Mouse (Mus musculus) brown adipose tissue, adult 24 weeks (tissue): ENCODE data around the gene Zfp263. TPM values are rescaled to one million over a fixed set of nuclear protein-coding genes. Genes with fewer than 3 reads are reported as not detected.
A peak's percentile ranks its signal among the peaks of the same experiment; 100 is the strongest.

Source experiments
- H3K27ac ChIP-seq: fragments of 200-500 bp; replicated peaks from 2 replicates; pipeline ENCODE4 v1.5.1; 2012; ENCODE audit warnings: low read depth, mild to moderate bottlenecking, low read length
- H3K4me1 ChIP-seq: fragments of 200-500 bp; 2 replicates; pipeline ENCODE4 v1.6.1; 2012; ENCODE audit warnings: low read length, mixed read lengths; ENCODE audit not compliant: control insufficient read depth, insufficient read depth, insufficient read length
- H3K4me3 ChIP-seq: fragments of 200-500 bp; 2 replicates; pipeline ENCODE4 v1.5.1; 2012; ENCODE audit warnings: low read depth, mild to moderate bottlenecking, low read length, moderate library complexity; ENCODE audit not compliant: insufficient read depth
- polyA plus RNA-seq: library from polyadenylated mRNA; stranded (reverse); fragments of >200 nt; gene quantifications from 2 replicates; pipeline ENCODE4 v1.2.4, GENCODE M21; 2012; ENCODE audit not compliant: missing spikeins, insufficient read depth, insufficient read length

Zfp263 gene
- 6.6 and 6.8 TPM in 2 replicates for polyA plus RNA-seq

DNA sequence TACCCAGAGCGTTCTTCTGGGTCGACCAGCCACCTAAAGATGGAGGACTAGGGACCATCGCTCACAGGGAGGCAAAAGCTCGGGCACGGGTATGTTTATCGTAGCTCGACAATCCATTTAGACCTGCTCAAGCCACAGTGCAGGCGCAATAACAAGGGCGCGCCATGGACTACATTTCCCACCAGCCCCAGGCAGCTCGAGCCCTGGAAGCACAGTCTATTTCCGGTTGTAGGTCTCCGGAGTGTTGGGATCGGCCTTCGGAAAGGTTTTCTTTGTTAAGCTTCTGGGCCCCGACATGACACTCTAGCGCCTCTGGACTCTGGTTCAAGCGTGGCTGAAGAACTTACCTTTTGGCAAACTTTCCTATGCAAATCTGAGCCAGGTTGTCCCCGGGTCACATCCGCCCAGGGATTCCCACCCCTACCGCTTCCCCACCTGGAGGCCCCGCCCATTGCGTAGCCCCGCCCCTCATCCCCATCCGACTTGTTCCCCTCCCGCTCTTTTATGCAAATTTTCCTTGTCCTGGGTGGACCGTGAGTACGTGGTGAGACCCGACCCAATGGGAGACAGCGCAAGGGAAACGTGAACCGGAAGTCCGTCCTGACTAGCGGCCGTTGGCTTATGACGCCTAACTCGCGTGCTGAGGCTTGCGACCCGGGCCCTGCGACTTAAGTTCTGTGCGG lies at the start of gene Zfp263:
Zfp263 (plus strand) TSS at position 591 of the 683 bp plus-strand sequence.
- Histone ChIP-seq H3K4me3 (peak within 1 kb of the TSS; percentile 87), H3K27ac (peak within 1 kb of the TSS; percentile 95), H3K4me1 (peaks cover 7% of the 10 kb centered on the region)

DNA sequence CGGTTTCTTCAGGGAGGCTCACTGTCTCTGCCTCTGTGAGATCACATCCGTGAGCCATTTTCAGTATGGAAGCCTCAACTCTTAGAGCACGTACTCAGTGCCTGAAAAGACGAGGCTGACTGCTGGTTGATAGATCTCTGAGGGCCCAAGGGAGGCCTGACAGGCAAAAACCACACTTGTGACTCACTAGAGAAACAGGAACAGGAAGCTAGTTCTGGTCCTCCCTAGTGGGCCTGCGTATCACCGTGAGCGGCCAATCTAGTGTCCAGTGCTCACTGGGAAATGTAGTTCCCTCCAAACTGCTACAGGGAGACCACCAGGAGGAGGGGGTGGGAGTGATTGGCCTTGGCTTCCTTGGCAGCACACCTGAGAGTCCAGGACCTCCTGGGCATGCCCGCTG lies 44.6 kb upstream of the Zfp263 start:
- peak overlapping the region; percentile 29; the same call in 1 of the 2 replicates for H3K27ac ChIP-seq
- H3K4me1 ChIP-seq, result no peaks in the 10 kb centered on the region
- no peak overlapping the region for H3K4me3 ChIP-seq

DNA sequence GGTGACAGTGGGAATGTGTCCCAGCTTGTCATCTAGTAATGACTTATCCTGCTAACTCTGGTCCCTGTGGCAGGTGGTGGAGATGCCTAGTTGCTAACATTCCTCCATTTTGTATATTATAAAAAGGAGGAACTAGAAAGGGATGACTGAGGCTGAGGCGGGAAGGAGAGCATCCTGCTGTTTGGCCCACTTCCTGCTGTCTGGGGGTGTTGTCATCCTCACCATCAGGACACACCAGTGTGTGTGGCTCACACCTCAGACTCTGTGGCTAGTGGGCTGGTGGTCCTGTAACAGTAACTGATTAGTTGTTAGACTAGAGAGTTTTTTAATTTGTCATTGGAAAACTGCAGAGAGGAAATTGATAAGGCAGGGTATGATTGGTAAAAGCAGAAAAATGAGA lies 43.0 kb upstream of the Zfp263 start:
- no peak overlapping the region for H3K4me3 ChIP-seq
- no peak overlapping the region for H3K27ac ChIP-seq
- no peaks in the 10 kb centered on the region for H3K4me1 ChIP-seq

DNA sequence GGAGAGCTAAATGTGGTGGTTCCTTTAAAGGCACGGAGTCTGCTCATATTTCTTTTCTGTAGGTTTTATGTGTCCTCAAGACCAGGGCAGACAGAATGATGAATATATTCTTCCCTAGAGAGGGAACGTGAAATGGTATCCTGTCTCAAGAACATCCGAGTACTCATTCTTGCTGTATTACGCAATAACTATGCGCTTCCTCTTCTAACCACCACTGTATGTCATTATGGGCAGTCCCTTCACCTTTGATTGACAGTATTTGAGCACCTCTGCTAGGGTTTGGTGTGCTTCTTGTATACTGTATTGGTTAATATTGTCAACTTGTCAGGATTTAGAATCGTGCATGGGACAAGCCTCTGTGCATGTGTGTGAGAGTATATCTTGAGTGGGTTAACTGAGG lies 37.2 kb upstream of the Zfp263 start:
- Histone ChIP-seq H3K4me3 (no peak overlapping the region), H3K4me1 (no peaks in the 10 kb centered on the region), H3K27ac (no peak overlapping the region)

DNA sequence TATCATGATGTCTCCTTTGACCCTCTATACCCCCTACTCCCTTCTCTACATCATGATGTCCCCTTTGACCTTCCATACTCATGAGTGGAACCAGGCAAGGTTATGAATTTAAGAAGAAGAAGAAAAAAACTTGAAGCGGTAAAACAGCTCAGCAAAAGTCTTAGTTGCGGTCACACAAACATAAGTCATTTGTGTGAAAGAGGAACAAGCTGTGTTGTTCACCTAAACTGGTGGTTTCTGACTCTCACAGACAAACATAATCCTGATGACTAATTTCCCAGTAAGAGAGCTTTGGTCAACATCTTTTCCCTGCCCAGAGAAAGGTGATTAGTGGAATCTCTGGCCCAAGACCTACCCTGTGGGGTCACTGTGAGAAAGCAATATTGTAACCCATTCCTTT lies 29.2 kb upstream of the Zfp263 start:
- Histone ChIP-seq H3K4me3 (no peak overlapping the region), H3K4me1 (no peaks in the 10 kb centered on the region), H3K27ac (no peak overlapping the region)

DNA sequence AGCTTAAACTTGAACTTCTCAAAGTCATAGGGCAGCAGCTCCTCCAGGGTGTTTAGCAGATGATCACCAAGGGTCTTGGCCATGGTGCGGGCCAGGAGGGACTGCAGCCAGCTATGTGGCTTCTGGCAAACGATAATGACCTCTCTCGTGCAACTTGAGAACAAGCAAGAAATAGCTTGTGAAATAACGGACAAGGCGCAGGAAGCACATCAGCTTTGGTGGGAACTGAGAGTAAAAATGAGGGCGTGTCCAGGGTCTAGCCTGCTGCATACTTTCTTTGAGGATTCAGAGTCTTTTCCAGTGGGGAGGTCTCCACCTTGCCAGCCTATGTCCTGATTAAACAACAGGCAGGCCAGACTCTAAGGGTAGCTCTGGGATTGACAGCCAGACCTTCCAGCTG lies 25.9 kb upstream of the Zfp263 start, which contains the start of gene Mefv:
Mefv (minus strand) TSS at position 118 of the 400 bp plus-strand sequence.
- no peaks in the 10 kb centered on the region for H3K4me1 ChIP-seq
- H3K27ac ChIP-seq, result no peak within 1 kb of the TSS
- no peak within 1 kb of the TSS for H3K4me3 ChIP-seq

DNA sequence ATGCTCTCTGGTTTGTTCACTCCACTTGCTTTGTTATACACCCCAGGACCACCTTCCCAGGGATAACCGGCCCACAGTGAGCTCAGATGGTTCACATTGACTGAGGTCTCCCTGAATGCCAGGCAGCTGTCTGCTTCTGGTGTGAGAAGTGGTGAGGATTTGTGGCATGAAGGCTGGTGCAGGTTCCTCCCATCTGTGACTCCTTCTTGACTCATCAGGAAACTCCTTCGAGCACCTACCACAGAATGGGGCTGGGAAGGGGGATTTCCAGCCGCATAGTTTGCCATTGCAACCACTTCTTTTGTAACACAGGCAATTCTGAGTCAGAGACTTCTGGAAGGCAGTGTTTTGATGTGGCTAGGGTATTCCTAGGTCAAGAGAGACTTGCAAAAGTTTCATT lies 20.7 kb upstream of the Zfp263 start:
- no peak overlapping the region for H3K27ac ChIP-seq
- H3K4me3 ChIP-seq, result no peak overlapping the region
- no peaks in the 10 kb centered on the region for H3K4me1 ChIP-seq

DNA sequence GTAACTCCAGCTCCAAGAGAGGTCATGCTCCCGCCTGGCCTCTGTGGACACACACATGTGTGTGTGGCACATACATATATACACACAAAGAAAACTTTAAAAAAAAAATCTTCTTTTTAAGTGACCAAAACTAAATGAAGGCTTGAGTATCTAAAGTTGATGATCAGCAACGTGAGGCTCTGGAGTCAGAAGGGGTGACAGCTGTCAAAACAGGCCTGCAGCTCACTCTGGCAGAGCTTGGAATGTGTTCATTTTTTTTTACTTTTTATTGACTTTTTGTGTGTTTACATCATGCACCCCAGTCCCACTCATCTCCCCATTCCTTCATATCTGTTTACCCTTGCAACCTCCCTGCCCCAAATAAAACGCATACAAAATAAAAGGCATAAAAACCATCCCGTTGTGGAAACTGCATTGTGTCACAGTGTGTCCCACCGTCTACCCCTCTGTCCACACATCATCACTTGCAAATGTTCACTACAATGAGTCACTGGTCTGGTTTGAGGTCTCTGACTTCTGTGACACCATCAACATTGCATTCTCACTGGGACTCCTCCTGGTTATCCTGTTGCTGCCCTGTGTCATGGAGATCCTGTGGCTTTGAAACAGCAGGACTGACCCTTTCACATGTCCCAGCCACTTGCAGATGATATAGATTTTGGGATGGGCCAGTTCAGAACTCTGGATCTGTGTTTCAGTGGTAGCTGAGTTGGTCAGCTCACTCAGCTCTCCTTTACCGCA lies 15.7 kb upstream of the Zfp263 start:
- no peaks in the 10 kb centered on the region for H3K4me1 ChIP-seq
- no peak overlapping the region for H3K27ac ChIP-seq

DNA sequence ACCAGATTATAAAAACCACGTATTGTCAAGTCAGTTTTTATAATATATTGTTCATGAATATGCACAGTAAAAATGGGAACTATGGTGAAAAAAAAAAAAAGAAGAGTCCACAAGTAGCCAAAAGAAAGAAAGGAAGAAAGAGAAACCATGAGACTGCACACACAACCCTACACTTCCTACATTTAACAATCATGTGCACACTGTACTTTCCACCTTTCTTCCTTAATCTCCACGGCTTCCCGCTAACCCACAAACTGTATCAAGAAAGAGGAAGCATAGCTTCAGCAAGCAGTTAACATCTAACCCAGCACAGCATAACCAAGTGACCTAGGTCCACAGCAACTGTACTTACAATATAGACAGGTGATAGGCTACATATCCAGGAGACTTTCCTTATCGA lies 11.3 kb upstream of the Zfp263 start:
- no peak overlapping the region for H3K27ac ChIP-seq
- no peak overlapping the region for H3K4me3 ChIP-seq
- H3K4me1 ChIP-seq, result no peaks in the 10 kb centered on the region

More for the DNA sequence above, 15.7 kb upstream of the Zfp263 start:
- no peak overlapping the region for H3K4me3 ChIP-seq

DNA sequence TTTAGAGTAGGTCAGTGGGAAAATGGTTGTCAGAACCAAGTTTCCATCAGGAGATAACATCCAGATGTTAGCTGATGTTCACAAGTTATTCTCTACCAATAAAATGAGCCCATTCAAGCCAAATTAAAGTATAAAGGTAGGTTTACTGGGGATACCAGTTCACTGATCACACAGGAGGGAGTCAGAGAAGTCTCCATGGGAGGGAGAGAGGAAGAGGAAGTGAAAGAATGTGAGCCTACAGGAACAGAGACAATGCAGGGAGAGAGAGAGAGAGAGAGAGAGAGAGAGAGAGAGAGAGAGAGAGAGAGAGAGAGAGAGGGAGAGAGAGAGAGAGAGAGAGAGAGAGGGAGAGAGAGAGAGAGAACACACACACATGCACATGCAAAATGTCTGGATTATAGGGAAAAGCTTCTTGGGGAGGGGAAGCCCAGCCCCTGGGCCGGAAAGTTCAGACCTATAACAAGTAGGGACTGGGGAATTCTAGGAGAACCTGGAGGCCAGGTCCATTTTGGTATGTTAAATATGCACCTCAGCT lies 10.6 kb upstream of the Zfp263 start:
- Histone ChIP-seq H3K4me1 (no peaks in the 10 kb centered on the region), H3K4me3 (no peak overlapping the region), H3K27ac (no peak overlapping the region)

DNA sequence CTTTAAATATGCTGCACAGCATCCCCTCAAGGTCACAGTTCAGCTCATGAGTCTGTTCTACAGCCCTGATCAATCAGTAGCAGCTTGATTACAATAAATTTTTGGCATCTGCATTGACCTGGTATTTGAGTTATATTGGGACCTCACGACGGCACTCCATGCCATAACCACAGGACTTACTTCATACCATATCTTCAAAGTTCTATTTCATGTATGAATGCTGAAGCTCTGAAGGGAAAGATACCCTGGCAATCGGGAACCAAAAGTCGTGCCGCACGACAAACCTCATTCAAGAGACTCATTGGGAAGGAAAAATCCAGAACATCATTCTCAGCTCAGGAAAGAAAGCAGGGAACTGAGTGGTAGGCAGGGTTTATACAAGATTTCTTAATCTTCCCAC lies 1.4 kb upstream of the Zfp263 start:
- no peak overlapping the region for H3K27ac ChIP-seq
- no peak overlapping the region for H3K4me3 ChIP-seq
- H3K4me1 ChIP-seq, result peaks cover 7% of the 10 kb centered on the region

DNA sequence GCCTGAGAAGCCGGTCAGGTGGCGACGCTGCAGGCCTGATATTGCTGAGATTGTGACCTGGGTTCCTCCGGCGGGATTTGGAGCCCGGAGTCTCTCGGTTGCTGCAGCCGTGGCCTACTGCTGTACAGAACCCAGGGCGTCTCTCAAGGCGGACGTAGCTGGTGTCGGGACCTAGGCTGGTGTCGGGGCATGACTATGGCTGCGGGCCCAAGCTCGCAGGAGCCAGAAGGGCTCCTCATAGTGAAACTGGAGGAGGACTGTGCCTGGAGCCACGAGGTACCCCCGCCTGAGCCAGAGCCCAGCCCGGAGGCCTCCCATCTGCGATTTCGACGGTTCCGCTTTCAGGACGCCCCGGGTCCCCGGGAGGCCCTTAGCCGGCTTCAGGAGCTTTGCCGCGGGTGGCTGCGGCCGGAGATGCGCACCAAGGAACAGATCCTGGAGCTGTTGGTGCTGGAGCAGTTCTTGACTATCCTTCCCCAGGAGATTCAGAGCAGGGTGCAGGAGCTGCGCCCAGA lies 350 bp downstream of the Zfp263 start:
- Histone ChIP-seq H3K27ac (peak overlapping the region; percentile 54), H3K4me3 (peak overlapping the region; percentile 75), H3K4me1 (peaks cover 7% of the 10 kb centered on the region)

DNA sequence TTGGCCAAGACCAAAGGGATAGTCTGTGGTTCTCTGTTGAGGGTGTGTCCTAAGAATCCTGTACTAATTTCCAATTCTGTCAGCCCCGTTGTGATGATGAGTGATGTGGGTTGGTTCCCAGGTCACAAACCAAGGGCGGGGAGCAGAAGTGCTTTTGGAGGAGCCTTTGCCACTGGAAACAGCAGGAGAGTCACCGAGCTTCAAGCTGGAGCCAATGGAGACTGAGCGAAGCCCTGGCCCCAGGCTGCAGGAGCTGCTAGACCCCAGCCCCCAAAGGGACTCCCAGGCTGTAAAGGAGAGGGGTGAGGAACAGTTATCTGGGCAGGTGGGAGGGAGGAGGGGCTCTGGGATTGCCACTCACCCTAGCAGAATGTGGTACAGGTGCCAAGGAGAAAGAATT lies 1.8 kb downstream of the Zfp263 start:
- Histone ChIP-seq H3K4me1 (peaks cover 7% of the 10 kb centered on the region), H3K4me3 (peak overlapping the region; percentile 75; the same call in 1 of the 2 replicates)

DNA sequence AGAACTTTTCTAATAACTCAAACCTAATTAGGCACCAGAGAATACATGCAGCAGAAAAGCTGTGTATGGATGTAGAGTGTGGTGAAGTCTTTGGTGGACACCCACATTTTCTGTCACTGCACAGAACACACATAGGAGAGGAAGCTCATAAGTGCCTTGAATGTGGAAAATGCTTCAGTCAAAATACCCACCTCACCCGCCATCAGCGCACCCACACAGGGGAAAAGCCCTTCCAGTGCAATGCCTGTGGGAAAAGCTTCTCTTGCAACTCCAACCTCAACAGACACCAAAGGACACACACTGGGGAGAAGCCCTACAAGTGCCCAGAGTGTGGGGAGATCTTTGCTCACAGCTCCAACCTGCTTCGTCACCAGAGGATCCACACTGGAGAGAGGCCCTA lies 5.1 kb downstream of the Zfp263 start:
- Histone ChIP-seq H3K4me3 (no peak overlapping the region), H3K27ac (no peak overlapping the region), H3K4me1 (peaks cover 7% of the 10 kb centered on the region)

More for the DNA sequence above, 1.8 kb downstream of the Zfp263 start:
- H3K27ac ChIP-seq, result no peak overlapping the region

DNA sequence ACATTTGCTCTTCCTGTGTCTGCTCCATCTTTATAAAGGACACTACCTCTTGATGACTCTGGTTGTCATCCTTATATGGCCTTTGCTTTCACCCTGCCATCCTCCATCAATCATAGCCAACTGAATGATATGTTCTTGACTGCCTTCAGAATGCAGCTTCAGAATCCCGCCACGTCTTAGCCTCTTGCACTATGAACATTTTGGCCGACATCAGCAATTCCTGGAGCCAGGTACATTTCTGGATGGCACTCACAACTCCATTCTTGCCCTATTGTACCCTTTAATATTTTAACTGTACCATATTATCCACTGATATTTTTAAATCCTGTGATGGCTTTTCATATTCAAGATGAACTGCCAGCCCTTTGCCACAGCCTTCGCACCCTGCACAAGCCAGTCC lies 27.7 kb downstream of the Zfp263 start:
- Histone ChIP-seq H3K4me3 (no peak overlapping the region), H3K27ac (no peak overlapping the region), H3K4me1 (no peaks in the 10 kb centered on the region)
